Mouse (Mus musculus): ENCODE measurements around the gene Pir. TPM values are rescaled to one million over a fixed set of nuclear protein-coding genes. Genes with fewer than 3 reads are reported as not detected.

The Pir gene
- polyA plus RNA-seq (2012; rRNA removed) = 7.1 and 7.8 TPM in 2 replicates

DNA sequence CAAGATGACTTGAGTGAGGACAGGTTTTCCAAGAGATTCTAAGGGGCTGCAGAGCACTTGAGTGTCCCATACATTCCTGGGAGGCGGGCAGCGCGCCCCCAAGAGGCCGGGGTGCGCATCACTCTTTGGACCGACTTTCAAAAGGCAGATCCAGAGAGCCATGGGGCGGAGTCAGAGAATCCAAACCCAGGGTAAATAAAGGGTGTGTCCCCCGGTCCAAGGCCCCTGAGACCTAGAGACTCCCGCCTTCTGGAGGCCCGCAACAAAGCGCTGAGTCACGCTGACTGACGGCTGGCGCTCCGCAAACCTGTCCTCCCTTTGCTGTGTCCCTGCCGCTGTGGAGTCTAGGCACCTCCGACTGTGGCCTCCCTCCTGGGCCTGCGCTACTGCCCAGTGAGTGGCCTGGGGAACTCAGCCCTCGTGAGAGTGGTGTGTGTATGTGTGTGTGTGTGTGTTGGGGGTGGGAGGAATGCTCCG, at the start of gene Pir:
Pir (plus strand) TSS at position 87 of the 477 bp plus-strand sequence.

DNA sequence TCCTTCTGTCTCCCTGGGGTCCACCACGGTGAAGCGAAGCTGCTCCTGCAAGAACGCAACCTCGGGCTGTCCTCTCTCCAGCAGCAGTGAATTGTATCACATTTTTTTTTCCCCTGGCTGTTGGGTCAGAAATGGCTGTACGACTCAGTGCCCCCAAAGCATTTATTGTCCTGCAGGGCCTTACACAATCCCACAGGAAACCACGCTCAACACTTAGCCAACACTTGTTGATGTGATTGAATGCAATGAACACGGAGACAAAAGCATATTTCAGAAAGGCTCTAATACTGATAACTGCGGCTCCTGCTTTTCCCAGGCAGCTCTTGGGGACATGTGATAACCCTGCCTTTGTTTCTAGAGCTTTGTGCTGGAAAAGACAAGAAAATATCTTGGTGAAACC, 11.1 kb upstream of the Pir start, which contains the start of gene Bmx:
Bmx (minus strand) TSS at position 137 of the 400 bp plus-strand sequence.

DNA sequence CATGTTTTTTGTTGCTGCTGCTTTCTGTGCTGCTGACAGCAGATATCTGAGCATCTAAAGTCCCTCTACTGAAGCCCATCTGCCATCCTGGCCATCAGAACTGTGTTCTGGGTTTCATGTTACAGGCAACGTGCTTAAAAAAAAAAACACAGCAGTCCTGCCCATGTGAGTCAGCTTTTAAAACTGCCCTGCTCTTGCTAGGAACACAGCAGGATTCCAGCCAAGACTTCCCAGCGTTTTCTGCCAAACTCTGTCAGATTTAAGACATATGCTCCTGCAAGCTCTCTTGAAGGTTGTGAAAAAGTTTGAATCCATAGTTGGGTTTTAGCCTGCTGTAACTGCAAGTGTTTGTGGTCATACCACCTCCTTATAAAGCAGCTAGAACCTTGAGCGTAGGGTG, 103.9 kb downstream of the Pir start, which contains the start of gene Vegfd:
Vegfd (plus strand) TSS at position 298 of the 400 bp plus-strand sequence.

DNA sequence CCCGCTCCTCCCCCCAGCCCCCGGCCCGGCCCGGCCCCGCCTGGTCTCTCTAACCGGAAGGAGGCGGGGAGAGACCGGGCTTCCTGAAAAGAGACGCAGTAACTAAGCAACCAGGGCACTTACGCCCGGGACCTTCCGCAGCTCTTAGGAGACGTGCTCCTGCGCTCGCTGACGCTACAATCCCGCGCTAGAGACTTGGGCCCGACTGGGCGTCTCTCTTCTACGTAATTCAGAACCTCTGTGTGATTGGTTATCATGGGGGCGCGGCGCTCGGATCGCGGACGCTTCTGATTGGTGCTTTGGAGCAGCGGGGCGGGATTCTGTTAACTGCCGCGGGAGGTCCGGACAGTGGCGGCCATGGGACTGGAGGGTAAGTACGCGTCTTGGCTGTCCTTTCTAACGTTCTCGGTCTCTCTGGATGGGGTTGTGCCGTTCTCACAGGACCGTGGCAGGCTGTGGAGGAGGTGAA, 150.3 kb downstream of the Pir start, which contains the start of gene Piga:
Piga (plus strand) TSS at position 317 of the 469 bp plus-strand sequence.

Other genes with a start within 250 kb of the Pir start
- gene Car5b, start 241.4 kb upstream of the Pir start, polyA plus RNA-seq (2012; rRNA removed) = 0.27 and 0.30 TPM in 2 replicates
- 7.5 and 7.7 TPM in 2 replicates for gene Siah1b, start 192.9 kb upstream of the Pir start, polyA plus RNA-seq (2012; rRNA removed)
- 1.6 and 2.8 TPM in 2 replicates for gene Cltrn, start 180.5 kb upstream of the Pir start, polyA plus RNA-seq (2012; rRNA removed)
- gene Ace2, start 130.0 kb upstream of the Pir start, polyA plus RNA-seq (2012; rRNA removed) = 0.26 and 0.54 TPM in 2 replicates
- 0.99 and 1.1 TPM in 2 replicates for gene Bmx, start 11.2 kb upstream of the Pir start, polyA plus RNA-seq (2012; rRNA removed)
- gene Vegfd, start 104.0 kb downstream of the Pir start, polyA plus RNA-seq (2012; rRNA removed) = 1.3 and 1.5 TPM in 2 replicates
- 6.7 and 7.2 TPM in 2 replicates for gene Piga, start 150.4 kb downstream of the Pir start, polyA plus RNA-seq (2012; rRNA removed)
- 0.42 and 0.43 TPM in 2 replicates for gene Asb11, start 167.6 kb downstream of the Pir start, polyA plus RNA-seq (2012; rRNA removed)
- gene Asb9, start 237.0 kb downstream of the Pir start, polyA plus RNA-seq (2012; rRNA removed) = 0.08 and 0.10 TPM in 2 replicates